Mouse (Mus musculus): Measurements from ENCODE around the gene Scn3b. TPM values are rescaled to one million over a fixed set of nuclear protein-coding genes. Genes with fewer than 3 reads are reported as not detected.

Gene Scn3b
- polyA plus RNA-seq, 1 experiment from 2014 or later: 42.9 TPM

DNA sequence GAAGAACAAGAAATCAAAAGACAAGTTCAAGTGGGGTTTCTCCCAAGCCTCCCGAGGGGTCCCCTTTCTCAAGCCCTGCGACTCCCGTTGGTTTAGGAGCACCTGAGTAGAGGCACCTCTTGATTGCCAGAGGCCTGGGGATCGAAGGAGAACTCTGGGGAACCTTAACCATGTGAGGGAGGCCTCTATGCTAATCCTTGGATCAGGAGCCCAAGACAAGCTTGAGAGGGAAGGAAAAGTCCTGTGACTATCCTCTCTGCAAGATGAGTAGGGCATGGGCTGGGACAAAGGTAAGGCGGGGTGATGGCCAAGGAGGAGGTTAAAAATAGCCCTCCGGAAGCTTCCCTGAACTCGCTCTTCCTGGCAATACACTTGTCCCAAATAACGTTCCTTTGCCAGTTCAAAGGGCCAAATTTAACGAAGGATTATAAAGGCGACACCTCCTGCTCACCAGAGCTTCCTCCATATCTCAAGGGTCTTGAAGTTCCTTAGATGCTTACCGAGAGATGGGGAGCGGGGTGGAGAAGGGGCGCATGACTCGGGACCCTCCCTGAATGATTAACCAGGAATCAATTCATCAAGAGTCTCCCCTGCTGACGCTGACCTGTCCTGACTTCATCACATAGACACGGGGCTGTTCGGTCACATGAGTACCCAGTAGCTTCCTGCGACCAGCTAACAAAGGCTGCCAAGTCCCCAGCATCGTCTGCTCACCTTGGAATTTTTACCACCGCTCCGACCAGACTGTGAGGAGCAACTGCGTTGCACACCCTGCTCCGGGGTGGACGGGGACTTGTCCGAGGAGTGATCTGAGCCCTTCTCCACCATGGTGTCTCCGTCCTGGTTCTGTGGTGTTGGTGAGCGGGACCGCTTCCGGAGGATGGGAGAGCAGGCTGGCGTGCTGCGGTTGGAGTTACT lies 64.0 kb downstream of the Scn3b start:
- Histone ChIP-seq H3K4me1 (ENCODE audit: control insufficient read depth, insufficient read depth, low read length) (no peaks in the 10 kb centered on the region), H3K9me3 (ENCODE audit: control insufficient read depth, low read length) (no peaks in the 10 kb centered on the region), H3K4me2 (ENCODE audit: low read depth, low read length) (no peak overlapping the region), H3K27me3 (replicated peaks; ENCODE audit: control insufficient read depth, insufficient read depth, low read length) (no peaks in the 10 kb centered on the region), H3K9ac (ENCODE audit: low read depth, low read length) (no peak overlapping the region), H3K27ac (replicated peaks; ENCODE audit: low read depth, low read length) (no peak overlapping the region), H3K4me3 (ENCODE audit: low read depth, low read length) (no peak overlapping the region), H3K36me3 (ENCODE audit: control insufficient read depth, insufficient read depth, low read length) (no peaks in the 10 kb centered on the region)
- ATAC-seq (ENCODE audit: low read depth): no peak
- WGBS: 87% methylated on average over 31 of the region's 31 CpGs
- DNase-seq (ENCODE audit: low spot score): no peak

DNA sequence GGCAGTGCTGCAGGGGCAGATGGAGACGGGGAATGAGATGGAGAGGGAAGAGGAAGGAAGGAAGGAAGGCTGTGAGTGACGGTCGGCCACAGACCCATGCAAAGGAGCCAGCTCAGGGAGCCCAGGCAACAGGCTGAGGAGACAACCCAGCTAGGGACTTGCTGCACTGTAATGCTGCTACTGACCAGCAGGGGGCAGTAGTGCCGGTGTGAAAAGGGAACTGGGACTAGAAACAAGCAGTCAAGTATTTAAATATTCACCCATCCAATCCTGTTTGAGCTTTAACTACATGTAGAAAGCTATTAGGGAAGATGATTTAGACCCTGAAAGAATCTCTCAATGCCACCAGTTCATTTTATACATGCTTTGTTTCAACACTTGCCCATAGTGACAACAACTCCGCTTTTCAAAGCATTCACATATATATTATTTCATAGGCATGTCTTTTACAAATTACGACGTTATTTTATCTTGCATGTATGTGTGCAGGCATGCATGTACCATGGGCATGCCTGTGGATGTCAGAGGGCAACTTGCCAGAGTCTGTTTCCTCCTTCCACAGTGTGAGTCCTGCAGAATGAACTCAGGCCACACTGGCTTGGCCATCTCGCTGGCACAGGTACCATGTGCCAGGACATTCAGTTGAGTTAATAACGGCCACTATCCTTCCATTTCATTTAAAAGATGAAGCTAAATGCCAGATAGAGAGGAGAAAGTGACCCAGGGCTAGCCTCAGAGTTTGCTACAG lies 64.8 kb downstream of the Scn3b start:
- no peaks in the 10 kb centered on the region for H3K27me3 ChIP-seq (replicated peaks; ENCODE audit: control insufficient read depth, insufficient read depth, low read length)
- no peaks in the 10 kb centered on the region for H3K36me3 ChIP-seq (ENCODE audit: control insufficient read depth, insufficient read depth, low read length)
- no peaks in the 10 kb centered on the region for H3K9me3 ChIP-seq (ENCODE audit: control insufficient read depth, low read length)
- no peak overlapping the region for H3K4me3 ChIP-seq (ENCODE audit: low read depth, low read length)
- no peaks in the 10 kb centered on the region for H3K4me1 ChIP-seq (ENCODE audit: control insufficient read depth, insufficient read depth, low read length)
- WGBS: 63% methylated on average over 9 of the region's 9 CpGs
- DNase-seq (ENCODE audit: low spot score) (no peak), ATAC-seq (ENCODE audit: low read depth) (no peak)
- H3K4me2 ChIP-seq (ENCODE audit: low read depth, low read length): no peak overlapping the region
- H3K27ac ChIP-seq (replicated peaks; ENCODE audit: low read depth, low read length): no peak overlapping the region
- H3K9ac ChIP-seq (ENCODE audit: low read depth, low read length): no peak overlapping the region

DNA sequence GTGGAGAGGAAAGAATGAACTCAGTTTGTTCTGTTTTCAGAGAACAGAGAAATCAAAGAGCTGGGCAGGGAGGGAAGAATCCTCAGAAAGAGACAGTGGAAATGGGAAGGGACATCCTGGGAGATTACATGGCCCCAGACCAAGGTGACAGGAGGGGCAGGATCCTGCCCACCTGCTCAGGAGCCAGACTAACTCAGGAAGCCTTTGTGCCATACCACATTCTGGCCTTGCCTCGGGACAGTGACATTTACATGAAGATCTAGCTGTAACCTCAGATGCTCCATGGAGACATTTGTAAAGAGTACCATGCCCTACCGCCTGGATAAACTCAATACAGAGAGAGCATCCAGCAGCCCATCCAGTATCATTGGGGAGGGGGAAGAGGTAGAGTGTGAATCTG lies 65.6 kb downstream of the Scn3b start:
- Histone ChIP-seq H3K27ac (replicated peaks; ENCODE audit: low read depth, low read length) (no peak overlapping the region), H3K4me1 (ENCODE audit: control insufficient read depth, insufficient read depth, low read length) (no peaks in the 10 kb centered on the region), H3K9ac (ENCODE audit: low read depth, low read length) (no peak overlapping the region), H3K4me2 (ENCODE audit: low read depth, low read length) (no peak overlapping the region), H3K27me3 (replicated peaks; ENCODE audit: control insufficient read depth, insufficient read depth, low read length) (no peaks in the 10 kb centered on the region), H3K36me3 (ENCODE audit: control insufficient read depth, insufficient read depth, low read length) (no peaks in the 10 kb centered on the region), H3K9me3 (ENCODE audit: control insufficient read depth, low read length) (no peaks in the 10 kb centered on the region), H3K4me3 (ENCODE audit: low read depth, low read length) (no peak overlapping the region)
- WGBS: 85% methylated on average over 2 of the region's 2 CpGs
- no peak for DNase-seq (ENCODE audit: low spot score)
- no peak for ATAC-seq (ENCODE audit: low read depth)

DNA sequence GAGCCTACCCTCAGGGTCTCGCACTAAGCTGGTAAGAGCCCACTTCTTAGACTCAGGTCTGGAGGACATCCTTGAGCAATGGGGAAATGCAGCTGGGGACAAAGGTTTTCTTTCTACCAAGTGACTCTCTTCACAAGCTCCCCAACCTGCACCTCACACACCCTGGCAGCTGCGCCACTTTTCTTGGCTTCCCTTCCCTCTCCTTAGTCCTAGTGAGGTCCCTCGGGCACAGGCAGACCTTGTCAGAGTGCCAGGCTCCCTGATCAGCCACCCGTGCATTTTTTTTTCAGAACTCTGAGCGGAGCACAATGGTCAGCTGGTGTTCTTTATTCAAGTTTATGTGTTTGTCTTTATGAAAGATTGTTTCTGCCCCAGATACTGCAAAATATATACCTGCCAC lies 67.7 kb downstream of the Scn3b start:
- Histone ChIP-seq H3K9me3 (ENCODE audit: control insufficient read depth, low read length) (no peaks in the 10 kb centered on the region), H3K4me1 (ENCODE audit: control insufficient read depth, insufficient read depth, low read length) (no peaks in the 10 kb centered on the region), H3K36me3 (ENCODE audit: control insufficient read depth, insufficient read depth, low read length) (no peaks in the 10 kb centered on the region), H3K9ac (ENCODE audit: low read depth, low read length) (no peak overlapping the region), H3K27me3 (replicated peaks; ENCODE audit: control insufficient read depth, insufficient read depth, low read length) (no peaks in the 10 kb centered on the region), H3K4me2 (ENCODE audit: low read depth, low read length) (no peak overlapping the region), H3K27ac (replicated peaks; ENCODE audit: low read depth, low read length) (no peak overlapping the region), H3K4me3 (ENCODE audit: low read depth, low read length) (no peak overlapping the region)
- peak; percentile 54; the same call in 1 of the 2 replicates for ATAC-seq (ENCODE audit: low read depth)
- WGBS: 58% methylated on average over 5 of the region's 5 CpGs
- DNase-seq (ENCODE audit: low spot score): peak; percentile 34

DNA sequence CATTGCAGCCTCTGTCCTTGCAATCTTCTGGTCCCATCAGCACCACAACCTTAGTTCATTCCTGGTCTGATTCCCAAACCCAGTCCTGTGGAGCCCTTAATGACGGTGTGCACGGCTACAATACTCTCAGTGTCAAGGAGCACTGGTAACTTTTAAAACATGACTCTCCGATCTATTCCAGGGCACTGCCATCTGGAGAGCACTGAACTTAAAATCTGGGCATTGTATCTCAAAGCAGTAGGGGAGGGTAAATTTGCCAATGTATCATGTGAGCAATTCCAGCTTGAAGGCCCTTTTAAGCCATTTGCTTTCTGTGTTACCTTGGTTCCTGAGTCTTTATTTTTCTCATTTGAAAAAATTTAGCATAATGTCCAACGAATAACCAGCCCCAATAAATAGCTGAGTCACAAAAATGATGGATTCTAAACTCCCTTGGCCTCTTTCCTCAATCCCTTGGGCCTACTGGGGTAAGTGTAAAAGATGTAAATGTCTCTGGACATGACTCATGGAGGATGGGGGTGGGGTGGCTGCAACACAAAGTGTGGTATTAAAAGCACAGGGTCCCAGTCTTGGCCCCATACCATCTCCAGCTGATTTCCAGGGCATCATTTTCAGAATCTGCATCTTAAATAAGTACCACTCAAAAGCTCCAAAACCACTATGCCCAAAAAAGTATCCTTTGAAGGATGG lies 68.3 kb downstream of the Scn3b start:
- H3K27ac ChIP-seq (replicated peaks; ENCODE audit: low read depth, low read length): no peak overlapping the region
- no peaks in the 10 kb centered on the region for H3K4me1 ChIP-seq (ENCODE audit: control insufficient read depth, insufficient read depth, low read length)
- no peaks in the 10 kb centered on the region for H3K27me3 ChIP-seq (replicated peaks; ENCODE audit: control insufficient read depth, insufficient read depth, low read length)
- 75% methylated on average over 4 of the region's 4 CpGs for WGBS
- ATAC-seq (ENCODE audit: low read depth) (no peak), DNase-seq (ENCODE audit: low spot score) (no peak)
- no peaks in the 10 kb centered on the region for H3K36me3 ChIP-seq (ENCODE audit: control insufficient read depth, insufficient read depth, low read length)
- H3K4me2 ChIP-seq (ENCODE audit: low read depth, low read length): no peak overlapping the region
- no peaks in the 10 kb centered on the region for H3K9me3 ChIP-seq (ENCODE audit: control insufficient read depth, low read length)
- no peak overlapping the region for H3K4me3 ChIP-seq (ENCODE audit: low read depth, low read length)
- no peak overlapping the region for H3K9ac ChIP-seq (ENCODE audit: low read depth, low read length)

DNA sequence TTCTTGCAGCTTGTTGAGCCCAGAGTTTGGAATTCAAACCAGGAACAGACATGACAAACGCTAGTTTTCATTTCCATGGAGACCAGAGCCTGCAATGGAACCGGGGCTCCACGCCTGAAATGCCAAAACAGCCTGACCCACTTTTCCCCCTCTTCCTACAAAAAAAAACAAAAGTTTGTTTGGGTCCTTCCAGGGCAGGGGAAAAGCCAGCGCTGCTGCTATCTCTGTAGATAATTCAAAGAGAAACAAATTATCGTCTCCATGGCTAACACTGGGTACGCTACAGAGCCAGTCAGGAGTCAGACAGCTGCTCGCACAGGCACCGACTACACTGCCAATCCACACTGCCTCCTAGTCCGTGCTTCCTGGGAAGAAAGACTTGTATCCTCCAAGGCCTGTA lies 70.6 kb downstream of the Scn3b start:
- Histone ChIP-seq H3K36me3 (ENCODE audit: control insufficient read depth, insufficient read depth, low read length) (no peaks in the 10 kb centered on the region), H3K4me2 (ENCODE audit: low read depth, low read length) (no peak overlapping the region), H3K27me3 (replicated peaks; ENCODE audit: control insufficient read depth, insufficient read depth, low read length) (no peaks in the 10 kb centered on the region), H3K27ac (replicated peaks; ENCODE audit: low read depth, low read length) (no peak overlapping the region), H3K4me1 (ENCODE audit: control insufficient read depth, insufficient read depth, low read length) (0 out of 2 replicates have a peak, but pooled peaks cover under 1% of the 10 kb centered on the region), H3K4me3 (ENCODE audit: low read depth, low read length) (no peak overlapping the region), H3K9me3 (ENCODE audit: control insufficient read depth, low read length) (no peaks in the 10 kb centered on the region), H3K9ac (ENCODE audit: low read depth, low read length) (no peak overlapping the region)
- ATAC-seq (ENCODE audit: low read depth): no peak; the same call in 1 of the 2 replicates
- DNase-seq (ENCODE audit: low spot score): no peak
- 70% methylated on average over 9 of the region's 9 CpGs for WGBS

Other genes with a start within 250 kb of the Scn3b start
- gene Olfr981, start 247.8 kb upstream of the Scn3b start, polyA plus RNA-seq (2014; fragmentation: Nextera tagmentation; extraction: Ambion mirVana): not detected in 2 replicates
- not detected in 2 replicates for gene Olfr982, start 195.4 kb upstream of the Scn3b start, polyA plus RNA-seq (2014; fragmentation: Nextera tagmentation; extraction: Ambion mirVana)
- gene Olfr983, start 175.6 kb upstream of the Scn3b start, polyA plus RNA-seq (2014; fragmentation: Nextera tagmentation; extraction: Ambion mirVana): 0.22 TPM in 1 of 2 replicates, not detected in the other
- gene Olfr984, start 155.0 kb upstream of the Scn3b start, polyA plus RNA-seq (2014; fragmentation: Nextera tagmentation; extraction: Ambion mirVana): not detected in 2 replicates
- not detected in 2 replicates for gene Olfr985, start 139.0 kb upstream of the Scn3b start, polyA plus RNA-seq (2014; fragmentation: Nextera tagmentation; extraction: Ambion mirVana)
- gene Tmem225, start 121.1 kb upstream of the Scn3b start, polyA plus RNA-seq (2014; fragmentation: Nextera tagmentation; extraction: Ambion mirVana): not detected in 2 replicates
- gene Olfr986, start 88.3 kb upstream of the Scn3b start, polyA plus RNA-seq (2014; fragmentation: Nextera tagmentation; extraction: Ambion mirVana): not detected in 2 replicates
- 5.7 and 6.1 TPM in 2 replicates for gene Zfp202, start 76.9 kb upstream of the Scn3b start, polyA plus RNA-seq (2014; fragmentation: Nextera tagmentation; extraction: Ambion mirVana)

Measured in embryonic facial prominence, embryonic 14.5 days (tissue).